Mouse (Mus musculus) erythroblast, embryonic 14.5 days (primary cell): ENCODE measurements around the gene Olfr649. TPM values are rescaled to one million over a fixed set of nuclear protein-coding genes. Genes with fewer than 3 reads are reported as not detected.

ENCODE experiments used
- H3K27me3 ChIP-seq: 2 replicates; pipeline ENCODE4 v1.6.1; 2012; ENCODE audit warnings: inconsistent platforms; ENCODE audit not compliant: control insufficient read depth
- H3K36me3 ChIP-seq: 2 replicates; pipeline ENCODE4 v1.6.1; 2012; ENCODE audit warnings: mild to moderate bottlenecking, inconsistent platforms; ENCODE audit not compliant: control insufficient read depth
- H3K4me1 ChIP-seq: 2 replicates; pipeline ENCODE4 v1.6.1; 2012; ENCODE audit warnings: inconsistent platforms; ENCODE audit not compliant: control insufficient read depth
- H3K4me3 ChIP-seq: replicated peaks from 2 replicates; pipeline ENCODE3; 2012; ENCODE audit warnings: moderate library complexity, mild to moderate bottlenecking, inconsistent platforms
- H3K9me3 ChIP-seq: 2 replicates; pipeline ENCODE4 v1.6.1; 2012; ENCODE audit warnings: low read length, inconsistent platforms, mixed read lengths; ENCODE audit not compliant: control insufficient read depth
- GATA1 ChIP-seq: IDR thresholded peaks from 2 replicates; pipeline ENCODE4 v1.6.1; 2012; ENCODE audit warnings: low read length, inconsistent platforms, mixed read lengths
- TAL1 ChIP-seq: IDR thresholded peaks from 3 replicates; pipeline ENCODE4 v1.6.1; 2012; ENCODE audit warnings: low read length, inconsistent platforms, mixed read lengths
- polyA plus RNA-seq: library from polyadenylated mRNA; stranded (reverse); fragments of >175 nt; gene quantifications from 2 replicates; pipeline ENCODE4 v1.2.3, GENCODE M21; 2012

The Olfr649 gene
- not detected in 2 replicates for polyA plus RNA-seq

DNA sequence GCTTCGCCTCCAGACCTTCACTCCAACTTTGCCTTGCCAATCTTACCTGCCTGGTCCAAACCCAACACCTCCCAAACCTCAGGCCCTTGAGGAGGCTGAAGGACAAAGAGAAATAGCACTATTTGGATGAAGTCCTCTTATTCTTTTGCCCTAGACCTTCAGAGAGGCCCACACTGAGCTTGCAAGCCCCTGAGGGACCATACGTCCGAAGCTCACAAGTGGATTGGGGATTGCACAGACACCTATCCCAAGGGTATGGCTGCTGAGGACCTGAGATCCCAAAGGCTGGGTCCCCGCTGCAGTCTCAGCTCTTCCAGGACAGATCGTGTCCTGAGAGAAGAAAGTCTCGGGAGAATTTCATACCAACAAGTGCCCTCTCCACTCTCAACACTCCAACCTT, at the start of gene Olfr649:
TSS of gene Olfr649 (minus strand) at position 101 of the 400 bp plus-strand sequence.
- Histone ChIP-seq H3K27me3 (no peaks in the 10 kb centered on the region), H3K9me3 (no peaks in the 10 kb centered on the region)

DNA sequence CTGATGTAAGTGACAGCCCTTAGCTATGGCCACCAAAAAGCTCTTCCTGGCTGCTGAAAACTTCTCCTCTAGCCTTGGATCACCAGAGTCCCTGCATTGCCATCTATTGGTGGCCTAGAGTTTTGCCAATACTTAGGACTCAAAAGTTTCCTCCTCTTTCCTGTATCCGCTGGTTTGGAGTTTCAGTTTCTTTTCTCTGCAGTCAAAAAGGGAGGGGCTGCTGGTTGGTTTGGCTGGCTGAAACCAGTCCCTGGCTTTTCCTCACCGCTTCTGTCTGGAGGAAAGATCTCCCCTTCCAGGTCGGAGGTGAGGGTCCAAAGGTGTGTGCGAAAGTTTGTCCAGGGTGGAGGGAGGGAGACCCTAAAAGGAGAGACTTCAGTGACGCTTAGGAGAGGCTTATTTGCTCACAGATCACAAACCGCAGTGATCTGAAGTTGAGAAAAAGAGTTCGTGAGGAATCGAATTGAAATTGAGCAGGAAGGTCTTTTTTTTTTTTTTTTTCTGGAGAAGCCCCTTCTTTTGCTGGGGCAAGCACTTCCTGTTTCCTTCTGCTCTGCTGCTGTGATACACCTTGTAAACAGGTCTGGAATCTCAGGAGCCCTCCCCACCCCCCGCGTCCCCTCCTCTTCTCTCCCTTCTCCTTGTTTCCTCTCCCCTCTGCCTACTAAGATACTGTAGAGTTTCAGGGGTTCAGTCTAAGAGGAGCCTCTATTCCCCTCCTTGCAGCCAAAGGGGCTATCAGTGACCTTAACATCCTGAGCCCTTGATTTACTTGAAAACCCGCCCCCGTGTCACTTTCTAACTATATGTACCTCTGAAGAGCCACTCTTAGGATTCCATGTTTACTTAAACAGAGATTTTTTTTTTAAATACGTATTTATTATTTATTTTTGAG, 48.7 kb upstream of the Olfr649 start, which contains the start of gene Trim34a:
TSS of gene Trim34a (plus strand) at position 171 of the 895 bp plus-strand sequence.
- Histone ChIP-seq H3K4me1 (peaks cover 4% of the 10 kb centered on the region), H3K36me3 (no peaks in the 10 kb centered on the region), H3K27me3 (no peaks in the 10 kb centered on the region), H3K4me3 (peak within 1 kb of the TSS; percentile 64), H3K9me3 (no peaks in the 10 kb centered on the region)
- TF ChIP-seq GATA1 (no peak), TAL1 (no peak)

More for the DNA sequence above, at the start of gene Olfr649:
- no peaks in the 10 kb centered on the region for H3K4me1 ChIP-seq
- H3K36me3 ChIP-seq = no peaks in the 10 kb centered on the region
- H3K4me3 ChIP-seq = no peak within 1 kb of the TSS
- TF ChIP-seq TAL1 = no peak
- no peak for TF ChIP-seq GATA1

DNA sequence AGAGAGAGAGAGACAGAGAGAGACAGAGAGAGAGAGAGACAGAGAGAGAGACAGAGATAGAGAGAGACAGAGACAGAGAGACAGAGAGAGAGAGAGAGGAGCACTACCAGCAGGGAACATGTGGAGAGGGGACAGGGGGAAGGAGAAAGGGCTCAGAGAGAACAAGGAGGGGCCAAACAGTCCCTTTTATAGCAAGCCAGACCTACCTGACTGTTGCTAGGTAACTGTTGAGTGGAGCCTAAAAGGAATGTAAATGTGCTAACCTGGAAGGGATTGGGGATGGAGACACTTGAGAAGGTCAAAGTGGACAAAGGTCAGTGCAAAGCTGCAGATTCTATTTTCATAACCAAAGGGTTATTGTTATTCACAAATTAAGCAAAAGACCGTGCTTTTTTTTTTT, 47.8 kb upstream of the Olfr649 start:
- no peak overlapping the region for H3K4me3 ChIP-seq
- no peak for TF ChIP-seq GATA1

GRCm38 (mm10) chr7:104240857-104241256, 45.1 kb upstream of the Olfr649 start:
- no peaks in the 10 kb centered on the region for H3K36me3 ChIP-seq
- no peaks in the 10 kb centered on the region for H3K9me3 ChIP-seq
- TF ChIP-seq GATA1 (no peak), TAL1 (no peak)
- no peak overlapping the region for H3K4me3 ChIP-seq
- no peaks in the 10 kb centered on the region for H3K27me3 ChIP-seq
- H3K4me1 ChIP-seq = peaks cover 4% of the 10 kb centered on the region

More for the DNA sequence above, 47.8 kb upstream of the Olfr649 start:
- Histone ChIP-seq H3K36me3 (no peaks in the 10 kb centered on the region), H3K9me3 (no peaks in the 10 kb centered on the region), H3K27me3 (no peaks in the 10 kb centered on the region), H3K4me1 (peaks cover 4% of the 10 kb centered on the region)

DNA sequence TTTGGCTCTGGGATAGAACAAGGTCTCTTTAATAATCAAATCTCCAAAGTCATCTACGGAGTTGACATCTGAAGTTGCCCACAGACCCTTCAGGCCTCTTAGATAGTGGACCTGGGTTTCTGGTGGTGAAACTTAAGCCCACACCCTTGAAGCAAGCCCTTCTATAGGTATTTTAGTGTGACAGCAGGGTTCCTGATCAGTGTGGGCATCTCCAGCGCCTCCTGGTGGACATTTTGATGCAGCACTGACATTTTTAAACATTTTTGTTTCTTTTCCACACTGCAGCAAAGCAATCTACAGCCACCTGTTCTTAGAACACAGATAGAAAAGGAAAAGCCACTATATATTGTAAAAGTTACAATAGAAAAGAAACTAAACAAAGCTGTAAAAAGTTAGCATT, 35.4 kb upstream of the Olfr649 start:
- Histone ChIP-seq H3K9me3 (no peaks in the 10 kb centered on the region), H3K4me3 (no peak overlapping the region), H3K27me3 (no peaks in the 10 kb centered on the region), H3K4me1 (no peaks in the 10 kb centered on the region), H3K36me3 (no peaks in the 10 kb centered on the region)
- TF ChIP-seq TAL1 (no peak), GATA1 (no peak)

- Histone ChIP-seq H3K36me3 (no peaks in the 10 kb centered on the region), H3K27me3 (peaks cover 5% of the 10 kb centered on the region), H3K4me1 (peaks cover 6% of the 10 kb centered on the region), H3K9me3 (no peaks in the 10 kb centered on the region), H3K4me3 (peak within 1 kb of the TSS; percentile 39)
- TF ChIP-seq TAL1 (no peak), GATA1 (no peak)
These were observed 23.1 kb upstream of the Olfr649 start, which contains the start of gene Trim6 for GRCm38 (mm10) chr7:104218701-104219569. Trim6 (plus strand) TSS chr7:104218793.

GRCm38 (mm10) chr7:104217881-104218280, 22.1 kb upstream of the Olfr649 start:
- Histone ChIP-seq H3K4me1 (peaks cover 6% of the 10 kb centered on the region), H3K4me3 (no peak overlapping the region), H3K36me3 (no peaks in the 10 kb centered on the region), H3K27me3 (peaks cover 5% of the 10 kb centered on the region), H3K9me3 (no peaks in the 10 kb centered on the region)
- no peak for TF ChIP-seq TAL1
- no peak for TF ChIP-seq GATA1

GRCm38 (mm10) chr7:104216011-104216535, 20.3 kb upstream of the Olfr649 start:
- TF ChIP-seq GATA1 = no peak
- TF ChIP-seq TAL1 = no peak
- Histone ChIP-seq H3K4me1 (peaks cover 6% of the 10 kb centered on the region), H3K36me3 (no peaks in the 10 kb centered on the region), H3K4me3 (no peak overlapping the region), H3K27me3 (peaks cover 5% of the 10 kb centered on the region), H3K9me3 (no peaks in the 10 kb centered on the region)

DNA sequence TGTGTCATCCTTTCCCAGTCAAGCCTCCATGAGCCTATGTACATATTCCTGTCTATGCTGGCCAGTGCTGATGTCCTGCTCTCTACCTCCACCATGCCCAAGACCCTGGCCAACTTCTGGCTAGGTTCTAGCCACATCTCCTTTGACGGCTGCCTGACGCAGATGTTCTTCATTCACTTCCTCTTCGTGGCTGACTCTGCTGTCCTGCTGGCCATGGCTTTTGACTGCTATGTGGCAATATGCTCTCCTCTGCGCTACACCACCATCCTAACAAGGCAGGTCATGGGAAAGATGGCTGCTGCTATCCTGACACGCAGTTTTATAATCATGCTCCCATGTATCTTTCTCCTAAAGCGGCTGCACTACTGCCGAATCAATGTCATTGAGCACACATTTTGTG, 10.4 kb upstream of the Olfr649 start:
- Histone ChIP-seq H3K36me3 (no peaks in the 10 kb centered on the region), H3K4me1 (no peaks in the 10 kb centered on the region), H3K9me3 (no peaks in the 10 kb centered on the region), H3K4me3 (no peak overlapping the region), H3K27me3 (no peaks in the 10 kb centered on the region)
- TF ChIP-seq TAL1 = no peak
- TF ChIP-seq GATA1 = no peak
